Mouse (Mus musculus): ENCODE measurements around the gene Nudt1. TPM values are rescaled to one million over a fixed set of nuclear protein-coding genes. Genes with fewer than 3 reads are reported as not detected.

Nudt1 gene
- total and polyA plus RNA-seq, 3 experiments = 69.4 to 75.2 (median 74.6) TPM

- in situ Hi-C loops (cut with MboI; ENCODE audit: low pct_ligation_motif_present, low pct_unique_long_range_greater_than_20kb, low sequenced_read_pairs) = loop anchor here (5.0 kb wide), 1 partner anchor 54 kb away; no protein-coding TSS in a partner anchor
- H3K79me2 ChIP-seq (replicated peaks; ENCODE audit: control insufficient read depth, extremely low read depth, insufficient read depth, poor library complexity, severe bottlenecking) = no peaks in the 10 kb centered on the region
- H3K27me3 ChIP-seq (replicated peaks) = no peaks in the 10 kb centered on the region
- DNase-seq (ENCODE audit: extremely low read depth) = no peak
- peaks cover 44 to 91% of the 10 kb centered on the region in 2 experiments for H3K36me3 ChIP-seq (replicated peaks in 1 of 2; ENCODE audit: control insufficient read depth in 1 of 2, insufficient read depth in 1 of 2, low read length in 1 of 2)
- H3K9me3 ChIP-seq (replicated peaks; ENCODE audit: low read length) = peaks cover 6% of the 10 kb centered on the region
- dilution Hi-C loops (cut with MboI; ENCODE audit: extremely low pct_ligation_motif_present, extremely low pct_unique_long_range_greater_than_20kb, low sequenced_read_pairs) = no loop called here
- H3K4me3 ChIP-seq (replicated peaks in 1 of 3; ENCODE audit: low read depth in 2 of 3, low read length in 2 of 3, poor library complexity in 1 of 3) = no peak overlapping the region
- peaks cover 0 to 3% of the 10 kb centered on the region in 2 experiments; a peak in 1 of 4 replicates for H3K4me1 ChIP-seq (ENCODE audit: control insufficient read depth in 1 of 2, insufficient read depth in 2 of 2)
- H3K4me2 ChIP-seq (ENCODE audit: insufficient read depth, low read depth, poor library complexity, severe bottlenecking) = no peak overlapping the region
- no peak overlapping the region for H3K9ac ChIP-seq (ENCODE audit: insufficient read depth, low read depth)
- H3K27ac ChIP-seq (ENCODE audit: insufficient read depth, low read depth) = no peak overlapping the region
- TF ChIP-seq RAD21 (IDR thresholded peaks at IDR 0.05; ENCODE audit: low read depth, low read length) (no peak), ZKSCAN1 (IDR thresholded peaks at IDR 0.05; ENCODE audit: borderline replicate concordance, low read depth, low read length) (no peak), ETS1 (conservative IDR thresholded peaks at IDR 0.05; ENCODE audit: low read depth, low read length) (no peak), TBP (conservative IDR thresholded peaks at IDR 0.05; ENCODE audit: low read depth, low read length) (no peak), CHD2 (IDR thresholded peaks at IDR 0.05; ENCODE audit: low read length) (no peak), CTCF (conservative IDR thresholded peaks at IDR 0.05 in 1 of 2, IDR thresholded peaks at IDR 0.05 in 1 of 2; ENCODE audit: low read depth in 2 of 2, low read length in 2 of 2) (peak in 1 of 2 experiments; percentile 11; a peak in 1 of 4 replicates)
Observed at GRCm38 (mm10) chr5:140338779-140339178, 17.3 kb downstream of the Nudt1 start.

DNA sequence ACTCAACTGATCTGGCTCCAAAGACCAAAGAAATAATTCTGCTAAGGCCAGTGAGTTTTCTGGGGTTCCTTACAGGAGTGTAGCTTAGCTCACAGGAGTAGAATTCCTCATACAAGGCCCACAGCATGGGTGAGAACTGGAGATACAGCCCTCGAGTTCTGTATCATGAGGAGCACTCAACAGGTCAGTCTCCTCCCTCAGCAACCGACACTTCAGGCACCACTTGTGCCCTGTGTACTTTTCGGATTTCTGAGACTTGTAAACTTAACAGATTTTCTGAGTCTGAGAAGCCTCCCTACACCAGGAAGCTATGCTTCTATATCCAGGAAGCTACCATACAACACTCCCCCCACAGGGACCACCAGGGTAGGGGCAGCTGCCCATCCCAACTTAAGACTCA is 18.4 kb downstream of the Nudt1 start:
- in situ Hi-C loops (cut with MboI; ENCODE audit: low pct_ligation_motif_present, low pct_unique_long_range_greater_than_20kb, low sequenced_read_pairs) = loop anchor here (5.0 kb wide), 1 partner anchor 52 kb away; no protein-coding TSS in a partner anchor
- no peaks in the 10 kb centered on the region for H3K27me3 ChIP-seq (replicated peaks)
- DNase-seq (ENCODE audit: extremely low read depth) = no peak
- no peak overlapping the region for H3K4me2 ChIP-seq (ENCODE audit: insufficient read depth, low read depth, poor library complexity, severe bottlenecking)
- H3K4me3 ChIP-seq (replicated peaks in 1 of 3; ENCODE audit: low read depth in 2 of 3, low read length in 2 of 3, poor library complexity in 1 of 3) = no peak overlapping the region
- H3K36me3 ChIP-seq (replicated peaks in 1 of 2; ENCODE audit: control insufficient read depth in 1 of 2, insufficient read depth in 1 of 2, low read length in 1 of 2) = peaks cover 55 to 94% of the 10 kb centered on the region in 2 experiments
- H3K4me1 ChIP-seq (ENCODE audit: control insufficient read depth in 1 of 2, insufficient read depth in 2 of 2) = peaks cover 0 to 11% of the 10 kb centered on the region in 2 experiments; a peak in 2 of 4 replicates
- H3K9me3 ChIP-seq (replicated peaks; ENCODE audit: low read length) = peaks cover 6% of the 10 kb centered on the region
- H3K79me2 ChIP-seq (replicated peaks; ENCODE audit: control insufficient read depth, extremely low read depth, insufficient read depth, poor library complexity, severe bottlenecking) = no peaks in the 10 kb centered on the region
- no peak overlapping the region for H3K9ac ChIP-seq (ENCODE audit: insufficient read depth, low read depth)
- TF ChIP-seq PAX5 (IDR thresholded peaks at IDR 0.05; ENCODE audit: low read length) (no peak), BHLHE40 (IDR thresholded peaks at IDR 0.05; ENCODE audit: low read depth, low read length) (no peak), CHD1 (IDR thresholded peaks at IDR 0.05; ENCODE audit: low read depth, low read length) (no peak), JUN (IDR thresholded peaks at IDR 0.05; ENCODE audit: insufficient read depth, low read depth, low read length) (no peak), UBTF (IDR thresholded peaks at IDR 0.05; ENCODE audit: low read depth, low read length) (no peak), ZMIZ1 (IDR thresholded peaks at IDR 0.05; ENCODE audit: low read depth, low read length) (no peak), ZNF384 (IDR thresholded peaks at IDR 0.05; ENCODE audit: low read depth, low read length) (no peak), NELFE (IDR thresholded peaks at IDR 0.05; ENCODE audit: low read depth, low read length) (no peak), CHD2 (IDR thresholded peaks at IDR 0.05; ENCODE audit: low read length) (no peak), ZKSCAN1 (IDR thresholded peaks at IDR 0.05; ENCODE audit: borderline replicate concordance, low read depth, low read length) (no peak), USF1 (IDR thresholded peaks at IDR 0.05; ENCODE audit: low read depth, low read length) (no peak), MAFK (IDR thresholded peaks at IDR 0.05; ENCODE audit: insufficient replicate concordance, low read length) (no peak), RCOR1 (conservative IDR thresholded peaks at IDR 0.05; ENCODE audit: low read depth, low read length) (no peak), MAZ (IDR thresholded peaks at IDR 0.05; ENCODE audit: low read depth, low read length) (no peak), JUND (conservative IDR thresholded peaks at IDR 0.05; ENCODE audit: low read depth, low read length) (no peak), GABPA (IDR thresholded peaks at IDR 0.05; ENCODE audit: insufficient replicate concordance, low read depth, low read length) (no peak), MYC (IDR thresholded peaks at IDR 0.05; ENCODE audit: low read depth, low read length) (no peak), NRF1 (IDR thresholded peaks at IDR 0.05; ENCODE audit: low read depth, low read length) (no peak), MEF2A (IDR thresholded peaks at IDR 0.05; ENCODE audit: borderline replicate concordance, low read depth, low read length) (no peak), HCFC1 (IDR thresholded peaks at IDR 0.05; ENCODE audit: low read depth, low read length) (no peak)
- H3K27ac ChIP-seq (ENCODE audit: insufficient read depth, low read depth) = no peak overlapping the region
- dilution Hi-C loops (cut with MboI; ENCODE audit: extremely low pct_ligation_motif_present, extremely low pct_unique_long_range_greater_than_20kb, low sequenced_read_pairs) = no loop called here

All from CH12.LX (cell line).